Mouse (Mus musculus) MEL (cell line): ENCODE results near the gene Kcnab1. TPM values are rescaled to one million over a fixed set of nuclear protein-coding genes. Genes with fewer than 3 reads are reported as not detected.

Source experiments
- DNase-seq: peaks from one replicate; pipeline ENCODE4 v3.0.0; 2011; ENCODE audit warnings: low read depth, low spot score
- H3K27ac ChIP-seq: 2 replicates; pipeline ENCODE4 v1.5.1; 2012; ENCODE audit warnings: low read depth, mild to moderate bottlenecking, control low read depth, low read length, moderate library complexity; ENCODE audit not compliant: control insufficient read depth
- H3K27me3 ChIP-seq, 2 experiments: fragments of 150-350 bp in 1 of 2; sonication (generic) in 1 of 2; 2 replicates each; pipeline ENCODE4 v1.6.1; 2012; ENCODE audit warnings: low read length in 2 of 2, mild to moderate bottlenecking in 2 of 2, improper control_type of control experiment in 1 of 2, moderate library complexity in 1 of 2; ENCODE audit not compliant: insufficient read depth in 2 of 2, control insufficient read depth in 1 of 2
- H3K36me3 ChIP-seq, 2 experiments: 2 replicates each; pipeline ENCODE4 v1.6.1; 2012 to 2014; ENCODE audit warnings: low read length in 2 of 2, improper control_type of control experiment in 1 of 2, inconsistent platforms in 1 of 2, mild to moderate bottlenecking in 1 of 2; ENCODE audit not compliant: insufficient read depth in 2 of 2, control insufficient read depth in 1 of 2
- H3K4me1 ChIP-seq, 2 experiments: fragments of 150-350 bp in 1 of 2; sonication (generic) in 1 of 2; 2 replicates each; pipeline ENCODE4 v1.6.1; 2012; ENCODE audit warnings: low read length in 2 of 2, improper control_type of control experiment in 1 of 2, mild to moderate bottlenecking in 1 of 2; ENCODE audit not compliant: insufficient read depth in 2 of 2, control insufficient read depth in 1 of 2
- H3K4me3 ChIP-seq, 2 experiments: fragments of 150-350 bp in 1 of 2; sonication (generic) in 1 of 2; 2 replicates each; pipeline ENCODE4 v1.5.1; 2012; ENCODE audit warnings: low read depth in 2 of 2, low read length in 2 of 2, mild to moderate bottlenecking in 2 of 2, moderate library complexity in 2 of 2, control low read depth in 1 of 2, improper control_type of control experiment in 1 of 2; ENCODE audit not compliant: control insufficient read depth in 1 of 2, insufficient read depth in 1 of 2
- H3K79me2 ChIP-seq: 2 replicates; pipeline ENCODE4 v1.6.1; 2012; ENCODE audit warnings: mild to moderate bottlenecking, low read length, moderate library complexity; ENCODE audit not compliant: control insufficient read depth, poor library complexity, insufficient read depth
- H3K9ac ChIP-seq: 2 replicates; pipeline ENCODE4 v1.6.1; 2012; ENCODE audit warnings: low read depth, mild to moderate bottlenecking, control low read depth, low read length, moderate library complexity; ENCODE audit not compliant: control insufficient read depth, poor library complexity, severe bottlenecking
- H3K9me3 ChIP-seq: fragments of 150-350 bp; sonication (generic); replicated peaks from 2 replicates; pipeline ENCODE4 v1.6.1; 2012; ENCODE audit warnings: mild to moderate bottlenecking, low read length, improper control_type of control experiment, moderate library complexity; ENCODE audit not compliant: insufficient read depth
- CHD2 ChIP-seq: IDR thresholded peaks from 2 replicates; pipeline ENCODE4 v1.6.1; 2011; ENCODE audit warnings: low read length, improper control_type of control experiment
- GATA1 ChIP-seq: IDR thresholded peaks from 2 replicates; pipeline ENCODE4 v1.6.1; 2011; ENCODE audit warnings: low read depth, low read length, improper control_type of control experiment
- KAT2A ChIP-seq: conservative IDR thresholded peaks from 2 replicates; pipeline ENCODE4 v1.6.1; 2012; ENCODE audit warnings: low read depth, low read length, improper control_type of control experiment, inconsistent platforms
- MAX ChIP-seq: IDR thresholded peaks from 2 replicates; pipeline ENCODE4 v1.6.1; 2011; ENCODE audit warnings: low read length, improper control_type of control experiment
- MAZ ChIP-seq: IDR thresholded peaks from 2 replicates; pipeline ENCODE4 v1.6.1; 2012; ENCODE audit warnings: low read depth, mild to moderate bottlenecking, inconsistent platforms, low read length, improper control_type of control experiment
- MYB ChIP-seq: IDR thresholded peaks from 2 replicates; pipeline ENCODE4 v1.6.1; 2011; ENCODE audit warnings: mild to moderate bottlenecking, low read depth, low read length, improper control_type of control experiment
- MYC ChIP-seq: IDR thresholded peaks from 2 replicates; pipeline ENCODE4 v1.6.1; 2011; ENCODE audit warnings: low read depth, mild to moderate bottlenecking, low read length, improper control_type of control experiment, moderate library complexity
- NRF1 ChIP-seq: IDR thresholded peaks from 2 replicates; pipeline ENCODE4 v1.6.1; 2014; ENCODE audit warnings: low read depth, mild to moderate bottlenecking, inconsistent platforms, low read length, improper control_type of control experiment, moderate library complexity; ENCODE audit not compliant: poor library complexity, insufficient read depth, severe bottlenecking
- POLR2A ChIP-seq, 2 experiments: IDR thresholded peaks; 2 replicates each; pipeline ENCODE4 v1.6.1; 2011 to 2012; ENCODE audit warnings: low read length in 2 of 2, mild to moderate bottlenecking in 2 of 2, control low read depth in 1 of 2, improper control_type of control experiment in 1 of 2, low read depth in 1 of 2, moderate library complexity in 1 of 2; ENCODE audit not compliant: control insufficient read depth in 1 of 2, insufficient read depth in 1 of 2, poor library complexity in 1 of 2
- POLR2AphosphoS2 ChIP-seq: IDR thresholded peaks from 2 replicates; pipeline ENCODE4 v1.6.1; 2011; ENCODE audit warnings: low read length, improper control_type of control experiment
- POLR2AphosphoS5 ChIP-seq: IDR thresholded peaks from 2 replicates; pipeline ENCODE4 v1.6.1; 2012; ENCODE audit warnings: low read depth, borderline replicate concordance, mild to moderate bottlenecking, inconsistent platforms, low read length, moderate library complexity, mixed read lengths
- RAD21 ChIP-seq: IDR thresholded peaks from 2 replicates; pipeline ENCODE4 v1.6.1; 2011; ENCODE audit warnings: mild to moderate bottlenecking, low read depth, low read length, improper control_type of control experiment
- SIN3A ChIP-seq: IDR thresholded peaks from 2 replicates; pipeline ENCODE4 v1.6.1; 2012; ENCODE audit warnings: low read length, improper control_type of control experiment, inconsistent platforms
- SMC3 ChIP-seq: IDR thresholded peaks from 2 replicates; pipeline ENCODE4 v1.6.1; 2011; ENCODE audit warnings: low read depth, low read length, improper control_type of control experiment
- ZC3H11A ChIP-seq: IDR thresholded peaks from 2 replicates; pipeline ENCODE4 v1.6.1; 2012; ENCODE audit warnings: low read depth, mild to moderate bottlenecking, inconsistent platforms, low read length, improper control_type of control experiment
- polyA plus RNA-seq, 2 experiments: library from polyadenylated mRNA; stranded (reverse) in 1 of 2; unstranded in 1 of 2; fragments of >175 nt in 1 of 2; fragments of >200 nt in 1 of 2; gene quantifications; 2 replicates each; pipeline versions ENCODE4 v1.2.1 to v1.2.4; 2012; ENCODE audit warnings: low replicate concordance in 2 of 2, low read depth in 1 of 2; ENCODE audit not compliant: insufficient read length in 2 of 2, insufficient read depth in 1 of 2, missing spikeins in 1 of 2
- total RNA-seq: library from RNA; depleted of rRNA; stranded (reverse); fragments of 300-350 nt; gene quantifications from 2 replicates; pipeline ENCODE4 v1.2.3, GENCODE M21; 2012

Gene Kcnab1
- total and polyA plus RNA-seq, 3 experiments: 0.06 to 0.08 TPM; not detected in 1

- TF ChIP-seq GATA1: peak; percentile 56
- no peak for TF ChIP-seq MAX
Measured at GRCm38 (mm10) chr3:65379884-65380539, 270.8 kb downstream of the Kcnab1 start (continued).

GRCm38 (mm10) chr3:65381094-65381493 lies 271.9 kb downstream of the Kcnab1 start:
- peaks cover 27 to 64% of the 10 kb centered on the region in 2 experiments for H3K36me3 ChIP-seq
- no peaks in the 10 kb centered on the region for H3K27me3 ChIP-seq
- no peaks in the 10 kb centered on the region; the same call in none of the 2 replicates for H3K79me2 ChIP-seq
- H3K9me3 ChIP-seq: no peaks in the 10 kb centered on the region
- no peak overlapping the region for H3K9ac ChIP-seq
- no peak for DNase-seq
- H3K27ac ChIP-seq: no peak overlapping the region
- no peak overlapping the region for H3K4me3 ChIP-seq
- TF ChIP-seq MYC (no peak), POLR2A (IDR thresholded peaks at IDR 0.05; ENCODE audit: control insufficient read depth in 1 of 2, insufficient read depth in 1 of 2, low read depth in 1 of 2, low read length in 2 of 2, poor library complexity in 1 of 2) (0 out of 4 replicates have a peak, but pooled peaks of 1 of the 2 experiments have one; percentile 13)
- H3K4me1 ChIP-seq: no peaks in the 10 kb centered on the region; a peak in 1 of 4 replicates

GRCm38 (mm10) chr3:65384431-65384830 lies 275.2 kb downstream of the Kcnab1 start:
- peaks cover 39 to 77% of the 10 kb centered on the region in 2 experiments for H3K36me3 ChIP-seq

GRCm38 (mm10) chr3:65385771-65386170 lies 276.6 kb downstream of the Kcnab1 start:
- no peak overlapping the region for H3K4me3 ChIP-seq
- H3K36me3 ChIP-seq: peaks cover 40 to 80% of the 10 kb centered on the region in 2 experiments
- H3K79me2 ChIP-seq: peaks cover 16% of the 10 kb centered on the region
- no peaks in the 10 kb centered on the region for H3K9me3 ChIP-seq
- H3K9ac ChIP-seq: no peak overlapping the region
- no peak overlapping the region for H3K27ac ChIP-seq
- H3K27me3 ChIP-seq: no peaks in the 10 kb centered on the region
- TF ChIP-seq POLR2AphosphoS2: no peak
- TF ChIP-seq KAT2A: no peak
- TF ChIP-seq MYC: no peak
- TF ChIP-seq MAZ: no peak
- TF ChIP-seq, all 39 proteins: peak for 0
- DNase-seq: no peak
- peaks cover 0 to 6% of the 10 kb centered on the region in 2 experiments; a peak in 2 of 4 replicates for H3K4me1 ChIP-seq

More at GRCm38 (mm10) chr3:65384431-65384830, 275.2 kb downstream of the Kcnab1 start:
- TF ChIP-seq NRF1 (no peak), CHD2 (no peak), POLR2A (IDR thresholded peaks at IDR 0.05; ENCODE audit: control insufficient read depth in 1 of 2, insufficient read depth in 1 of 2, low read depth in 1 of 2, low read length in 2 of 2, poor library complexity in 1 of 2) (no peak), SIN3A (no peak), MYB (no peak), POLR2AphosphoS5 (no peak), ZC3H11A (no peak), MAZ (no peak), MAX (no peak), MYC (no peak), RAD21 (no peak), SMC3 (no peak), KAT2A (no peak)
- no peak for DNase-seq
- no peak overlapping the region for H3K9ac ChIP-seq
- H3K27me3 ChIP-seq: no peaks in the 10 kb centered on the region
- H3K27ac ChIP-seq: no peak overlapping the region
- H3K79me2 ChIP-seq: peaks cover 10% of the 10 kb centered on the region
- no peaks in the 10 kb centered on the region; a peak in 1 of 4 replicates for H3K4me1 ChIP-seq
- no peaks in the 10 kb centered on the region for H3K9me3 ChIP-seq
- no peak overlapping the region for H3K4me3 ChIP-seq
